Mouse (Mus musculus): ENCODE measurements around the gene Gm3417. TPM values are rescaled to one million over a fixed set of nuclear protein-coding genes. Genes with fewer than 3 reads are reported as not detected.
"Not testable (repeated sequence)": the region's sequence is repeated elsewhere in the genome, so short reads cannot be mapped to it uniquely, and the experiment has no call there.

The Gm3417 gene
- polyA plus RNA-seq, 1 experiment from 2014 or later = 3.7 TPM

DNA sequence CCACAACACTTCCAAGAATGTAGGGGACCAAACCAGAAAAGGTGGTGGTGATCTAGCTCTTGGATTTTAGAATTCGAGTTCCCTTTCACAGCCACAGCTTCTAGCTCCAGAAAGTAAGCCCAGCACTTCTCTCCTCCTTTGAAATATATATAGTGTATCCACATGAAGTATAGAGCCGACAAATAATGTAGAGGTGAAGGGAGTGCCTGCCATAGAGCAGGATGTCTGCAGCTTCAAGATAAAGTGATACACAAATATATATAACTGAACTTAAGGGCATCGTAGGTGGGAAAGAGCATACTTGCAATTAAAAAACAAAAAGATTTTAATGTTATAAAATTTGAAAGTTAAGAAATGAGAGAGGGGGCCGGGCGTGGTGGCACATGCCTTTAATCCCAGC lies 15.6 kb upstream of the Gm3417 start:
- not testable (repeated sequence) for H3K27me3 ChIP-seq (replicated peaks; ENCODE audit: control insufficient read depth, insufficient read depth, low read length); H3K27ac ChIP-seq (replicated peaks; ENCODE audit: low read depth, low read length); H3K9ac ChIP-seq (ENCODE audit: low read depth, low read length); H3K4me1 ChIP-seq (ENCODE audit: control insufficient read depth, insufficient read depth, low read length); H3K9me3 ChIP-seq (ENCODE audit: control insufficient read depth, low read length); H3K4me2 ChIP-seq (ENCODE audit: low read depth, low read length); ATAC-seq (ENCODE audit: low read depth); DNase-seq (ENCODE audit: low spot score); H3K4me3 ChIP-seq (ENCODE audit: low read depth, low read length); H3K36me3 ChIP-seq (ENCODE audit: control insufficient read depth, insufficient read depth, low read length)
- WGBS = no CpG with 5 or more reads among the region's 5 CpGs

DNA sequence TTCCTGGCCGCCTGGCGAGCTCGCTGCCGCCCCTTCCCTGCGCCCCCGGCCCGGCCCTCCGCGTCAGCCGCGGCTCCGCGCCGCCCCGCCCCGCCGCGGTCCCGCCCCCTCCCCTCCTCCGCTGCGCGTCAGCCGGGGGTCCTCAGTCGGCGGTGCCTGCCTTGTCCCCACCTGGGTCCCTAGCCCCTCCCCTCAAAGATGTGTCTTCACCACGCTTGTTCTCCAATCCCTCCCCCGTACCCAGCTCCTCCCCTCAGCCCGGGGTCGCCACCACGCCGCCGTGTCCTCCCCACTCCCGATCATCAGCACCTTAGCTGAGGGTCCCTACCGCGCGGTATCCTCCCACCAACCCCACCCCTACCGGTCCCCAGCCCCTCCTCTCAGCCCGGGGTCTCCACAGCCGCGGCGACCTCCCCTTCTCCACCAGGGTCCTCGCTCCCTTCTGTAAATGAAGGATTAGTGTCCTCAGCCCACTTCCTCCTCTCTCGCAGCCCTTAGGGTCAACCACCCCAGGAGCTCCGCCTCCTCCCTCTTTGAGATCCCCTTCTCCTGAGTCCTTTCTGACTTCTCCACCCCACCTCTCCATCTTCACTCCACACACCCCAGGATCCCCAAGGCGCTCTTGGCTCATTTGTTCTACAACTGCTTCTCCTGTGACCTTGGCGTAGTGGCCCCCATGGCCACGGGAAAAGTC lies 14.7 kb upstream of the Gm3417 start:
- H3K9me3 ChIP-seq (ENCODE audit: control insufficient read depth, low read length); H3K9ac ChIP-seq (ENCODE audit: low read depth, low read length); H3K4me1 ChIP-seq (ENCODE audit: control insufficient read depth, insufficient read depth, low read length); DNase-seq (ENCODE audit: low spot score); H3K4me3 ChIP-seq (ENCODE audit: low read depth, low read length); H3K4me2 ChIP-seq (ENCODE audit: low read depth, low read length); H3K27ac ChIP-seq (replicated peaks; ENCODE audit: low read depth, low read length); H3K27me3 ChIP-seq (replicated peaks; ENCODE audit: control insufficient read depth, insufficient read depth, low read length); H3K36me3 ChIP-seq (ENCODE audit: control insufficient read depth, insufficient read depth, low read length): not testable (repeated sequence)
- no CpG with 5 or more reads among the region's 47 CpGs for WGBS
- ATAC-seq (ENCODE audit: low read depth) = peak; percentile 91

DNA sequence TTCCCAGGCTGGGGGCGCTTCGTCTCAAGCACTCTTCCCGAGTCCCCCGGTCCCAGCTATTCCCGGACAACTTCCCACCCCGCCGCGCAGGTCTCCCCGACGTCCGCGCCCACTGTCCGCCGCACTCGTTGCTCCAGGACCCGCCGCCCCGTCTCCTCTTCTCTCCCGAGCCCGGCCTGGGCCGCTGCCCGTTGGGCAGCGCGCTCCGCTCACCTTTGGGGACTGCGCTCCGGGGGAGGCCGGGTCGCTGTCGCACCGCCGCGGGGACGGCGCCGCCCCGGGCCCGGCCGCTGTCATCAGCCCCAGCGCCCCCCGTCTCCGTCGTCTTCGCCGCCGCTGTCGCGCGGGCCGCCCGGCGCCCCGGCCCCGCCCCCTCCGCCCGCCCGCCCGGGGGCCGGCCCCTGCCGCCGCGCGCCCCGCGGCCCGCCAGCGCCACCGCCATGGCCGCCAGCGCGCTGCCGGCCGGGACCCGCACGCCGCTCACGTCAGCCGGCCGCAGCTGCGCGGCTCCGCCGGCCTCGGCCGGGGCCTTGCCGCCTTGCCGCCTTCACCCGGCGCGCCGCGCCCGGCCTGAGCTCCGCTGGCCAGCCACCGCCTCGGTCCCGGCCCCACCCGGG lies 14.0 kb upstream of the Gm3417 start:
- ATAC-seq (ENCODE audit: low read depth) = peak; percentile 79
- H3K9me3 ChIP-seq (ENCODE audit: control insufficient read depth, low read length); DNase-seq (ENCODE audit: low spot score); H3K27ac ChIP-seq (replicated peaks; ENCODE audit: low read depth, low read length); H3K4me1 ChIP-seq (ENCODE audit: control insufficient read depth, insufficient read depth, low read length); H3K27me3 ChIP-seq (replicated peaks; ENCODE audit: control insufficient read depth, insufficient read depth, low read length); H3K4me3 ChIP-seq (ENCODE audit: low read depth, low read length); H3K36me3 ChIP-seq (ENCODE audit: control insufficient read depth, insufficient read depth, low read length); H3K4me2 ChIP-seq (ENCODE audit: low read depth, low read length); H3K9ac ChIP-seq (ENCODE audit: low read depth, low read length): not testable (repeated sequence)
- WGBS = no CpG with 5 or more reads among the region's 98 CpGs

DNA sequence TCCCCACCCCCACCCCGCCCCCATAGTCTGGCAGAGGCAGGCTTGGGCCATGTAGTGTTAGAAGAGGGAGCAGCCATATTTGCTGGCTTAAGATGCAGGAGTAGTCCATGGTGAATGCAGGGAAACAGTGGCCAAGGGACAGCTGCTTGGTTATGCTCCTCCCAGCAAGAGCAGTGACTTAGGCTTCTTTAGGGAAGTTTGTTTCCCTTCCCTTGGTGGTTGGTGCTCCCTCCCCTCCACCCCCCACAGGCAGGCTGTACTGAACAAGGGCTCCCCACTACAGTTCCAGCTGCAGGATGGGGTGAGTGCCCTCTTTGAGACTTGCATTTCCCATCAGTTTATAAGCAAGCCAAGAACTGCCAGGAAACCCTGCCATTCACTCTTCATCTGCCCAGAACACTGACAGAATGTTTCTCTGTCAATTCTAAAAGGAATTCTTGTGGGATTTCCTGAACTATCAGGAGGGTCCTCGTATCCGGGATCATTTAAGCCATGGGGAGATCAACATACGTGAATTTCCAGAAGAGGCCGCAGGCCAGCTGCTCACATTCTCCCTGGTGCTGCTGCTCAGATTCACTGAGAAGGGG lies 11.6 kb upstream of the Gm3417 start:
- not testable (repeated sequence) for H3K36me3 ChIP-seq (ENCODE audit: control insufficient read depth, insufficient read depth, low read length); H3K27me3 ChIP-seq (replicated peaks; ENCODE audit: control insufficient read depth, insufficient read depth, low read length); H3K27ac ChIP-seq (replicated peaks; ENCODE audit: low read depth, low read length); H3K4me3 ChIP-seq (ENCODE audit: low read depth, low read length); H3K4me2 ChIP-seq (ENCODE audit: low read depth, low read length); H3K9me3 ChIP-seq (ENCODE audit: control insufficient read depth, low read length); ATAC-seq (ENCODE audit: low read depth); H3K9ac ChIP-seq (ENCODE audit: low read depth, low read length); DNase-seq (ENCODE audit: low spot score); H3K4me1 ChIP-seq (ENCODE audit: control insufficient read depth, insufficient read depth, low read length)
- WGBS = 100% methylated on average over 2 of the region's 5 CpGs

- not testable (repeated sequence) for H3K9me3 ChIP-seq (ENCODE audit: control insufficient read depth, low read length); H3K36me3 ChIP-seq (ENCODE audit: control insufficient read depth, insufficient read depth, low read length); H3K4me1 ChIP-seq (ENCODE audit: control insufficient read depth, insufficient read depth, low read length); H3K27me3 ChIP-seq (replicated peaks; ENCODE audit: control insufficient read depth, insufficient read depth, low read length); H3K27ac ChIP-seq (replicated peaks; ENCODE audit: low read depth, low read length); H3K4me3 ChIP-seq (ENCODE audit: low read depth, low read length); H3K9ac ChIP-seq (ENCODE audit: low read depth, low read length); DNase-seq (ENCODE audit: low spot score); H3K4me2 ChIP-seq (ENCODE audit: low read depth, low read length)
- 4% methylated on average over 4 of the region's 7 CpGs for WGBS
- ATAC-seq (ENCODE audit: low read depth) = peak; percentile 27; the same call in 1 of the 2 replicates
Observed at GRCm38 (mm10) chr17:14977718-14978361, 750 bp downstream of the Gm3417 start.

DNA sequence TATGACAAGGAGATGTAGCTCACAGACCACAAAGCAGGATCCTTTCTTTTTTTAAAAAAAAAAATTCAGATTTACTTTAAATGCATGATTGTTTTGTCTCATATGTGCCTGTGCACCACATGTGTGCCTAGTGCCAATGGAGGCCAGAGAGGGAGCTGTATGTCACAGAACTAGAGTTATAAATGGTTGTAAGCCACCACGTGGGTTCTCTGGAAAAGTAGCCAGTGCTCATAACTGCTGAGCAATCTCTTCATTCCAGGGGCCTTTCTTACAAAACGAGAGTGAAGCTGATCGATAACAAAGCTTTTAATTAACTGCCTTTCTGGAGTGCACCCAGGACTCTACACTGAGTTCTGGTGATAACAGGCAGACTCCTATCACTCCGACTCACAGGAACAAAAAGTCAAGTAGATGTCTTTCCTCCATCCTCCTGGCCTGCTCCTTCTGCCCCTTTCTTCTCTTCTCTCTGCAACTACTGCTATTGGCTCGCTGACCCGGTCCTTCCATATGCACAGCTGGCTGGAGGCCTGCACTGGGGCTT lies 10.1 kb downstream of the Gm3417 start:
- not testable (repeated sequence) for H3K27ac ChIP-seq (replicated peaks; ENCODE audit: low read depth, low read length); H3K4me2 ChIP-seq (ENCODE audit: low read depth, low read length); H3K9me3 ChIP-seq (ENCODE audit: control insufficient read depth, low read length); H3K36me3 ChIP-seq (ENCODE audit: control insufficient read depth, insufficient read depth, low read length); H3K4me3 ChIP-seq (ENCODE audit: low read depth, low read length); ATAC-seq (ENCODE audit: low read depth); DNase-seq (ENCODE audit: low spot score); H3K4me1 ChIP-seq (ENCODE audit: control insufficient read depth, insufficient read depth, low read length); H3K27me3 ChIP-seq (replicated peaks; ENCODE audit: control insufficient read depth, insufficient read depth, low read length); H3K9ac ChIP-seq (ENCODE audit: low read depth, low read length)
- no CpG with 5 or more reads among the region's 6 CpGs for WGBS

- H3K9me3 ChIP-seq (ENCODE audit: control insufficient read depth, low read length); H3K9ac ChIP-seq (ENCODE audit: low read depth, low read length); H3K27me3 ChIP-seq (replicated peaks; ENCODE audit: control insufficient read depth, insufficient read depth, low read length); H3K4me1 ChIP-seq (ENCODE audit: control insufficient read depth, insufficient read depth, low read length); DNase-seq (ENCODE audit: low spot score); H3K4me3 ChIP-seq (ENCODE audit: low read depth, low read length); H3K27ac ChIP-seq (replicated peaks; ENCODE audit: low read depth, low read length); H3K4me2 ChIP-seq (ENCODE audit: low read depth, low read length): not testable (repeated sequence)
- ATAC-seq (ENCODE audit: low read depth) = peak; percentile 95
- WGBS = no CpG with 5 or more reads among the region's 44 CpGs
- H3K36me3 ChIP-seq (ENCODE audit: control insufficient read depth, insufficient read depth, low read length) = peaks cover 12% of the 10 kb centered on the region
Observed at GRCm38 (mm10) chr17:14961557-14962154, 16.9 kb downstream of the Gm3417 start.

DNA sequence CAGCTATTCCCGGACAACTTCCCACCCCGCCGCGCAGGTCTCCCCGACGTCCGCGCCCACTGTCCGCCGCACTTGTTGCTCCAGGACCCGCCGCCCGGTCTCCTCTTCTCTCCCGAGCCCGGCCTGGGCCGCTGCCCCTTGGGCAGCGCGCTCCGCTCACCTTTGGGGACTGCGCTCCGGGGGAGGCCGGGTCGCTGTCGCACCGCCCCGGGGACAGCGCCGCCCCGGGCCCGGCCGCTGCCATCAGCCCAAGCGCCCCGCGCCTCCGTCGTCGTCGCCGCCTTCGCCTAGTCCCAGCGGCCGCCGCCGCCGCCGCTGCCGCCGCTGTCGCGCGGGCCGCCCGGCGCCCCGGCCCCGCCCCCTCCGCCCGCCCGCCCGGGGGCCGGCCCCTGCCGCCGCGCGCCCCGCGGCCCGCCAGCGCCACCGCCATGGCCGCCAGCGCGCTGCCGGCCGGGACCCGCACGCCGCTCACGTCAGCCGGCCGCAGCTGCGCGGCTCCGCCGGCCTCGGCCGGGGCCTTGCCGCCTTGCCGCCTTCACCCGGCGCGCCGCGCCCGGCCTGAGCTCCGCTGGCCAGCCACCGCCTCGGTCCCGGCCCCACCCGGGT lies 17.5 kb downstream of the Gm3417 start, which contains the start of gene Phf10:
Phf10 (minus strand) TSS at position 323 of the 606 bp plus-strand sequence.
- H3K36me3 ChIP-seq (ENCODE audit: control insufficient read depth, insufficient read depth, low read length) = peaks cover 15% of the 10 kb centered on the region
- H3K9me3 ChIP-seq (ENCODE audit: control insufficient read depth, low read length) = not testable (repeated sequence)
- DNase-seq (ENCODE audit: low spot score) = peak; percentile 4

More for the DNA sequence above, 17.5 kb downstream of the Gm3417 start, which contains the start of gene Phf10:
- peak within 1 kb of the TSS; percentile 80 for H3K9ac ChIP-seq (ENCODE audit: low read depth, low read length)
- peak within 1 kb of the TSS; percentile 64 for H3K4me3 ChIP-seq (ENCODE audit: low read depth, low read length)
- peak within 1 kb of the TSS; percentile 92 for H3K4me2 ChIP-seq (ENCODE audit: low read depth, low read length)
- H3K27me3 ChIP-seq (replicated peaks; ENCODE audit: control insufficient read depth, insufficient read depth, low read length); H3K4me1 ChIP-seq (ENCODE audit: control insufficient read depth, insufficient read depth, low read length): not testable (repeated sequence)
- WGBS = no CpG with 5 or more reads among the region's 100 CpGs
- 0 out of 2 replicates have a peak within 1 kb of the TSS, but pooled peaks have one; percentile 52 for H3K27ac ChIP-seq (replicated peaks; ENCODE audit: low read depth, low read length)
- peak; percentile 84 for ATAC-seq (ENCODE audit: low read depth)

Data from embryonic facial prominence, embryonic 14.5 days (tissue).